Mouse (Mus musculus) cerebellum, adult 18-20 months (tissue): ENCODE results near the gene Rtn4.
"Not testable (repeated sequence)": the region's sequence is repeated elsewhere in the genome, so short reads cannot be mapped to it uniquely, and the experiment has no call there.

Experiments
- DNase-seq, 2 experiments: peaks; one replicate each; pipeline ENCODE4 v3.0.0; 2021

The Rtn4 gene

DNA sequence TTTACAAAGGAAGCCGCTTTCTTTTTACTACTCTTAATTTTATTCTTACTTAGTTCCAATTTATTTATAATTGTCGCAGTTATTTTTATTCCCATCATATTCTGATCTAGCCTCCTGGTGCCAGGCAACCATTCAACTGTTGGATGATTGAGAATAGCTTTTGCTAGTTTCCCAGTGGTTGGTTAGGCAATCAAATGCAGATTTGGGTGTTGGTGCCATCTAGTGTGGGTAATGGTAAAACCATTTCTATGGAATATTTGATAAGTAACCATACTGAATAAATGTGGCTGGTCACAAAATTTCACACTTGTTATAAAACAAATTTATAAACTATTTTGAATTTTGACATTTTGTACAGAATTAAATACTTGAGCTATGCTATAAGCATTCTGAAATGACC is 22.0 kb downstream of the Rtn4 start:
- peak; percentile 20 to 33 for DNase-seq

DNA sequence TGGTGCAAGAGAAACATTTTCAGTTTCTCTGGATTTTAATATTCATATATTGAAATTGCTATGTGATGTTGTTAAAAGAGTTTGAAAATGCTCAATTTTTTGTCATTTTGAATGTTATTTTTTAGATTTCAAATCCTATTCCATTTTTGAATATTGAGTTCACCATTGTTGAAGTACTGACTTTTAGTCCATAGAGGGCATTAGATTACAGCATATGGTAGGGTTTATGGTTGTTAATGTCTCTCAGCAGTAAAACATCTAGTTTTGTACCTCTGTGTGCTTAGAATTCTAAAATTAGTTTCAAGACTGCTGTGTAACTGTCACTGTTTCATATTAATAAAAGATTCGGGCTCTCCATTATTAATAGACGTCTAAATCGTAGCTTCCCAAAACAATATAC is 22.8 kb downstream of the Rtn4 start:
- DNase-seq = no peak

DNA sequence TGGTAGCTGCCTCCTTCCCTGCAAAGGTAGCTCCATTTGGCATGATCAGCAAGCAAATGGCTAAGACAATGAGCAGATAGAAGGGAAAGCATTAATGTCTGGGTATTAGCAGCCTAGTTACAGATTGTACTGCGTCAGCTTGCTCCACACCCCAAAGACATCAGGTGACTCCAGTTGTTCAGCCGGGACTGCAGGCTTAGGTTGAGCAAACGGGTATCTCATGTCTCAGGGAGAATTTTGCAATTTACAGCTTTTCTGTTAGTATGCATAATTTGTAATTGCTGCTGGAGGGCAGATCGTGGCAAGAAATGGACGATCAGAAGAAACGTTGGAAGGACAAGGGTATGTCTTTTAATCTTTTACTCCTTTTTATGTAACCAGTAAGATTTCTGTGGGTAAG is 25.8 kb downstream of the Rtn4 start:
- DNase-seq = no peak

DNA sequence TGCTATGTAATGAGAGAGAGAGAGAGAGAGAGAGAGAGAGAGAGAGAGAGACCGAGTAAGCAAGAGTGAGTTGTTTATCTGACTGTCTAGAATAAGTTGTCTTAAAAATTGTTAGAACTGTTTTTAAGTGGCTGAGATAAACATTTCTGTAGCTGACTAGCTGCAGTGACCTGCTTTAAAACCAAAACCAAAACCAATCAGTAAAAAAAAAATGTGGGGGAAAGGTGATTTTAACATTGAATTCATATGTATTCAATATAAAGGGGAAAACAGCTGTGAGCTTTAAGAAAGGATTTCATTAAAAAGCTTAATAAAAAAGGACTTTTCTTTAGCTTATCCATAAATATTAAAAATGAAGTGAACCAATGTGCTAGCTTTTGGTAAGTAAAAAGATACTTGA is 26.9 kb downstream of the Rtn4 start:
- no peak for DNase-seq

DNA sequence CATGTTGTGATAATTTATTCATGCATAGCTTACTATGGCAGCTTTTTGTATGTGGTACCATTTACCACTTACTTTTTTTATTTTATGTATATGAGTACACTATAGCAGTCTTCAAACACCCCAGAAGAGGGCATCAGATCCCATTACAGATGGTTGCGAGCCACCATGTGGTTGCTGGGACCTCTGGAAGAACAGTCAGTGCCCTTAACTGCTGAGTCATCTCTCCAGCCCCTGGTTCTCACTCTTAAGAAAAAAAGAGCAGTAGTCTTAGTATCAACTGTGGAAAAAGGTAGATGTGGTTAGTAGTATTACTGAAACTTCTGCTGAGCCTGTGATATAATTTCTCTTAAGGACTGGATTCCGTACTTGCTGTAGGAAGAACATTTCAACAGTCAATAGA is 31.5 kb downstream of the Rtn4 start:
- DNase-seq = no peak

DNA sequence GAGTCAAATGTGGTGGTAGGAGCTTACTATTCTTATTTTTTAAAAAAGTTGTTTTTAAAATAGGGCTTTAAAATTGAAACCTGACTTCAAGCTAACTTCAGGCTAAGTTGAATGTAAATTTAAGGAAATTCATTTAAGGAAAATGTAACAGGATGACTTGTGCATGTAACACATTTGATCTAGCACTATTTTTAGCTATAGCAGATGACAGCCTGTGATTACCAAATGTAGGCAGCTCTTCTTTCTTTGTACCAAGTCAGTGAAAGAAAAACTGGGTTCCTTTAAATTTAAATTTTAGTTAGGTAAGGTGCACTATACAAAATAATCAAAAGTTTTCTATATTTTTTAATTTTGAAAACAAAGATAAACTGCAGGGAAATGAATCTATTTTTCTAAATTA is 32.4 kb downstream of the Rtn4 start:
- no peak for DNase-seq

DNA sequence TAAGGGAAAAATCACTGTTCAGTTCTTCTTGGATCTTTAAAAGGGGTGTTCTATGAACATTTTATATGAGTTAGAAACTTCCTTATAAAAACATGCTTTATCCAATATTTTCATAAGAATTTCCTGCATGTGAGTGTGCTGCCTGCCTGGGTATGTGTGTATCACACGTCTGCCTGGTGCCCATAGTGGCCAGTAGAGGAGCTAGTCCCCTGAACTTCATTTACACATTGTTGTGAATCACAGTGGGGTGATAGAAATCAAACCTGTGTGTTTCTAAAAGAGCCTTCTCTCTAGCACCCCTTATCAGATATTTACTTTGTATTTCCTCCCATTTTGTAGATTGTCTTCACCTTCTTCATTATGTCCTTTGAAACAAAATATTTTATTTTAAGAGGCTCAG is 32.9 kb downstream of the Rtn4 start:
- no peak for DNase-seq

DNA sequence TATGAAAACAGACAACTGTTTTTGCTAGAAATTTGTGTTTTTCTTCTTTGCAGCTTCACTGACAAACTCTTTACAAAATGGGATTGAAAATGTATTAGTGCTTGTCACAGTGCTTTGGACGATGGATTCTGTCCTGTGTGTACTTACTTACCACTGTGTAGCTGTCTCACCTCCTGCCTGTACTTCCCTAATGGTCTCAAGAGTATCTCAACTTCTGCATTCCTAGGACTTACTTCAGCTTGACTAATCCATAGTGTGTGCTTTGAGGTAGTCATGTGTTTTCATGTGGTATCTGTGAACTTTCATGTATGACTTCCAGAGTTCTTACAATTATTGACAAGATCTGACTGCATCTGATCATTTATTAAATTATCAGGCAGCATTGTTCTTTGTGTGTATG is 35.2 kb downstream of the Rtn4 start:
- DNase-seq = no peak

DNA sequence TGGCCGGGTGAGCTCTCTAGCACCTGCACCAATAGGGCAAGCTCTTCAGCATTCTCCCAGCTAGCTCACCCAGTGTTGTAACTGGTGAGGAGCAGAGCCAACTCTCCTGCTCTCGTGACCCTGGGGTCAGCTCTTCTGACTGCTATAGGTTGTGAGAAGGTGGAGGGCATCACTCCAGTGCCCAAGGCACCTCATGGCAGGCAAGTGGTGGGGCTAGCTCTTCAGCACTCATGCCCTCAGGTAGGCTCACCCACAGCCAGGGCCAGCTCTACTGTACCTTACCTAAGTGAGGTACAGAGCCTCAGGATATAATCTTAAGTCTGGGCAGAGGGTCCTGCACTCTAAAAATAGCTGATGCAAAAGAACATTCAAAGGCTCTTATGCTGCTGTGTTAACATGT is 47.0 kb downstream of the Rtn4 start:
- DNase-seq = no peak

DNA sequence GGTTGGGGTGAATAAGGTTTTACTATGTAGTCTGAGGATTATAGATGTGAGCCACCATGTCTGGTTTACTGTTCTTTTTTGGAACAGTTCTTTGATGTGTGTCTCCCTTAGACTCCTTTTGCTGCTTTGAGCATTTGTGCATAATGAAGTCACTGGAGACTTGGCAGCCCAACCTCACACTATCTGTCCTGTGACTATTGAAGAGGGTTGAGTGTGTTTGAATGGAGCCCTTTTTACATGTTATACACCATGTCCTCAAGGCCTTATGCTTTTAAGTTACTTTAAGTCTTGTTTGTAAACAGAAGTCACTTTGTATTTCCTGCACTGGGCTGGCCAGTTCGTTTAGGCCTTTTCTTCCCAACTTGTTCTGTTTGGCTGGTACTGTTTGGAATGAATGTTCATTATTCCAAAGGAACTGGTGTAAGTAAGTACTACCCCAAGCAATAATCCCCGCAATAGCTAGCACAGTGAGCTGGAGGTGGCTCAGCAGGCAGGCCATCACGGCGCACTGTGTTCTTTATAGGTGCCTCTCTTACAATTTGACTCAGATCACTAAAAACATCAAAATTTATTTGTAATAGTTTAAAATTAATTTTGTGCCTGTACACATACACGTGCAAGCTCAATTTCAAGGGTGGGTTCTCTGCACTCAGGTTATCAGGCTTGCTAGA is 52.1 kb downstream of the Rtn4 start:
- DNase-seq = no peak

DNA sequence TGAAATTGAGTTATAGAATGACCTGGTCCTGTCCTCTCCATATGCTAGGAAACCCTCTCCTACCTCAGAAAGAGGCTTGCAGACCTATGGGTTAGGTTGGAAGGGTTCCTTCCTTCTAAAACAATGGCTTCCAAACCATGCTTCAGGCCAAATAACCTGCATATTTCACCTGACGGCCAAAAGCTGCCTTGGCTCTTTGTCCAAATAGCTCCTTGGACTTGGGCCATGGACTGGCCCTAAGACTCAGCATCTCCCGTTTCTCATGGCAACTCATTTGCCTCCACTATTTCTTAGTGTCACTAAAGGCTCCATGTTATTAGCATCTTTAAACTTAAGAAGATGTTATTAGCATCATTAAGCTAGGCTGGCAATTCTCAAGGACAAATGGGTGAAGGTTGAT is 52.8 kb downstream of the Rtn4 start:
- peak; percentile 55 for DNase-seq

DNA sequence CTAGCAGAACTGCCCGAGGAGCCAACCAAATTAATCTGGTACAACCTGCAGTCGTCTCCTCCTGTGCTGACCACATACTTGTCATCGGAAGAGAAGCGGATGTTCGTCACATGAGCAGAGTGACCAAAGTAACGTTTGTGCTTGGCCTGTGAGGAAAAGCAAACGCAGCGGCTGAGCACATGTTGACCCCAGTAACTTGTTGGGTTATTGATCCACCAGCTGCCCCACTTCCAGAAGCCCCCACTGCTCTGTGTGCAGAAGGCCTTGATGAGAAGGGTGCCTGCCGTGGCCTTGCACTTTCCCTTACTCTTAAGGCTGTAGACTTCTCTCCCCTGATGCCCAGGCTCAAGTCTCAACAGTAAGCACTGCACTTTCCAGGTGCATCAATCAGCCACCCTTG is 53.5 kb downstream of the Rtn4 start:
- DNase-seq = no peak

DNA sequence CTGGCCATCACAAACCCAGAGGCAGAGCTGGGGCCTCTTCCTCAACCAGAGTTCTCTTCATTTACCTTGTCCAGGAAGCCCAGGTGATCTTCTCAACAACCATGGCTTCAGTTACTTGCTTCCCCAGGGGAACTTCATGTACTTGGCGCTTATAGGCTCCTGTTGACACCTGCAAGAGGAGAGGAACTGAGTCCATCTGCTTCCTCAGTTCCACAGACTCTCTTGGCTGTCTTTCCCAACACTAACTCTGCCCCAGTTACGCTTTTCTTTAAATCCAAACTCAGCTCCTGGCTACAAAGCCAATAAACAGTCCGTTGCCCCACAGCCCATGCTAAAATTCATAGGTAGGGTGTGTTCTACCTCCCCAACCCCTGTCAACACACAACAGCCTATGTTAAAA is 54.6 kb downstream of the Rtn4 start:
- no peak for DNase-seq

DNA sequence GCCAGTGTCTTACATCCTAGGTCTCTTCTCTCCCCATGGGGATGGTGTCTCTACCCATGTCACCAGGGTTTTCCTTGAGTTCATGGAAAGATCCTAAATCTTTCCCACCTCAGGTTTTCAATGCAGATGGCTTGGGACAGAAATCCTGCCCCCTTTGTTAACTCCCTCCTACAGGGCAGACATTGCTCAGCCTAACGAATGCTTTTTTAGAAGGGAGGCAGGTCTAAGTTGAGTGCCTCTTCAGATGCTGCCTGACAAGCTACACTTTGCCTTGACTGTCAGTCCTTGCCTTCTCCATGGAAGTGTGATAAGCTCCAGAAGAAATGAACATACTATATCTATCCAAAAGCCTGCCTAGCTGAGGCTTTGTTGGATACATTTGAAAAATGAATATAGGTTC is 55.1 kb downstream of the Rtn4 start:
- no peak for DNase-seq

DNA sequence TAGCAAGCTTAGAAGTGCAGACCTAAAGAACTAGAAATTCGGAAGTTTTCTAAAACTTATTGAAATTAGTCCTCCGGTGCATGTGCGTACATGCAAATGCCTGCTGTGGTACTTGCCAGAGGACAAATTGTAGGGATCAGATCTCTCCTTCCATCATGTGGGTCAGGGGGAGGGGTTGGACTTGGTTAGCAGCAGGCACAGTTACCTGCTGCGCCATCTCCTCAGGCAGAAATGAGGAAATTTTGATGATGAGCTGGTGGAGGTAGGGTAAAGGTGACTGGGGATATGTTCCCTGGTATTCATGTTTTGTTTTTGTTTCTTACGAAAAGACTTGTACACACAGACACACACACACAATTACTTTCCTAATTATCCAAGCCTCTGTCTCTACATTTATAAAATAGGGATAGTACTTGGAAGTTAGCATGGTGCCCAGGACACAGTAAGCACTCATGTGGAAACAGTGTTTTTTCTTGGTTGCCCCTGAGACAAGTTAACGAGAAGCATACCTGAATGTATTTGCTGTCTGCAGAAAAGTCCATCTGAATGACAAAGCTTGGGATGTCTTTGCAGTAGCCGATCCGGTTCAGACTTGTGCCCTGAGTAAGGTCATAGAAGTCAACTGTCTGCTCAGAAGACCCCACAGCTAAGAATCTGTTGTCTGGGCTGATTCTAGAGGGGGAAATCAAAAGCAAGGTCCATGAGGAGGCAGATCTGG is 56.2 kb downstream of the Rtn4 start:
- DNase-seq = no peak

DNA sequence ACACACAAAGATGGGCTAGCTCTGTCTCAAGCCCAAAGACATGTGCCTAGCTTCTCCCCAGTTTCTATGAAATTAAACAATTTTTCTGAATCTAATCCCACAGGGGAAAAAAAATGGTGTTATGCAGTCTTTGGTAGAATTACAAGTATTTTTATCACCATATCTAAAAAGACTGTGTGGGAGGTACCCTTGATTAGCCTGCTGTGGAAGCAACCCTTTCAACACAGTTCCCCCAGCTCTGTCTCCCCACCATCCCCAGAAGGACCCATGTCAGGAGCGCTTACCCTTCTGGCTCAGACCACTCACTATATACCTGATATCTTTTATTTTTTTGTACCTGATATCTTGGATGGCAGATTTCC is 56.7 kb downstream of the Rtn4 start:
- DNase-seq = no peak

DNA sequence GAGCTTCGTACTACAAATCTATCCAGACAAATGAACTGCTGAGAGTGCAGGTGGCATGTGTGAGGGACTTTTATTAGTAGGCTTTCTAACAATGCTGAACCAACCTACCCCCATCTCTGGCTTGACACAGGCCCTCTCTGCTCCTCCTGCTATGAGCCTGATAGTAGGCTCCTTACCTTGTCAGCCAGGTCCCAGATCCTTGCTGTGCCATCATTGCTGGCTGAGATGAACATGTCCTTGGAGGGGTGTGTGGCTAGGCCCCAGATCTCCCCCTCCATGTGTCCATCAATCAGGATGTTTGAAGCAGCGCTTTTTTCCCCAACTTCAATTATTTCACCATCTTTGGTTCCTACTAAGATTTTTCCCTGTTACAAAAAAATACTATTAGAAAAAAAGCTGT is 58.3 kb downstream of the Rtn4 start:
- DNase-seq = no peak

DNA sequence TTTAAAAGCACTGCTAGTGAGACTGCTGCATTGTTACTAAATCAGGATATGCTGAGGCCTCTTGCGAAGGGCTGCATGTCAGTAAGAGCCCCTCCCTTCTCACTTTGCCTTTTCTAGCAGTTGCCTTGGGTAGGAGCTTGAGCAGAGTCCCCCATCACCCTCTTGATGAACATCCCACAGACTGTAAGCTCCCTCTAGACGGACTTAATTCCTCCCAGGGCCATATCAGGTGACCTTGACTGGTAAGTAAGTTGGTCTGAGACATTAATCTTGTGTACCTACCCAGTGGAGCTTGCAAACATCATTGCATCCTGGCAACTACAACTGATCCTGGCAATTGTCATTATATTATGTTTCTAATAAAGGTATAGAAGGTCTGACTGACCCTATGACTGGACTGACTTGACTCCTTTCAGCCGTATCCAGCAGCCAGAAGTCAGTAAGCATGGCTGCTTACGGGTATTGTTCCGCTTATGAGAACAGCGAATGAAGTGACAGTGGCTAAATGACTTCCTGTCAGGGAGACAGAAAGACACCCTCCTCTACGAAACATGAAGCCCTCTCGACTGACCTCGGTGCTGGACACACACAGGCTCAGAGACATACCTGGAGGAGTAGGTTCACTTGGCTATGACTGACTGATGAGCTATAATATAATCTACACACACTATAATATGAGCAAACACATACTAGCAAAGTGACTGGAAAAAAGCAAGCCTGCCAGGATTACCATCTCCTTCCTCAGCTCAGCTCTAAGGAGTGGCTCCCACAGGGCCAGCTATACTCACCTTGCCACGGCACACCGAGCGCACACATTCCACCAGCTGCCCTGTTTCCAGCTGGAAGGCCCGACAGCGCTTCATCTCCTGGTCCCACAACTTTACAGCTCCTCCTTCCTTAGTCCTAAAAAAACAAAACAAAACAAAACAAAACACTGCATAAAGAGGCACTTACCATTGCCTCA is 59.2 kb downstream of the Rtn4 start:
- DNase-seq = no peak

DNA sequence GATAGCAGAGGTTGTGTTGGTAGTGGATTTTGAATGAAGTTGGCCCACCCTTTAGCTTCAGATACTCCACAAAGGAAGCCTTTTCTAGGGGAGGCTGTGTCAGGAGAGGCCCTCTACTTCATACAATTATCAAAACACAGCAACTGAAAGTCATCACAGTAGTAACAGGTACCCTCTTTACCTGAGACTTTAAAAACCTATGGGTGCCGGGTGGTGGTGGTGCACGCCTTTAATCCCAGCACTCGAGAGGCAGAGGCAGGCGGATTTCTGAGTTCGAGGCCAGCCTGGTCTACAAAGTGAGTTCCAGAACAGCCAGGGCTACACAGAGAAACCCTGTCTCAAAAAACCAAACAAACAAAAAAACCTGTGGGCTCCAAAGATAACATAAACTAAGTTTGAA is 63.3 kb downstream of the Rtn4 start:
- not testable (repeated sequence) for DNase-seq

DNA sequence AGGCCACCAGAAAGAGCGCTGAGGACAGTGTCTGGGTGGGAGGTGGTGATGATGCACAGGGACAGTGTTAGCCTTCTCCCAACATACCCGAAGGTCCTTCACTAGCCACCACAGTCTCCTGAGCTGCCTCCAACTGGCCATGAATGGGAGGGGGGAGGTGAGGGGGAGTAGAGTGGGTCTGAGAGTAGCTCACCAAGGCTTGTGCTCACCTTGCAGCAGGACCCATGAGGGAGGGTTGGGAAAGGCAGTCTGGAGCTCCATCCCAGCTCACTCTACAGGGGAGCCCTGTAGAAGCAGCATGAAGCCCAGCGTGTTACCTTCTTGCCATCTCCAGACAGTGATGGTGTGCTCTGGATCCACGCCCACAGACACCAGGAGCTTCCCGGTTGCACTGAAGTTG is 65.9 kb downstream of the Rtn4 start:
- no peak for DNase-seq

DNA sequence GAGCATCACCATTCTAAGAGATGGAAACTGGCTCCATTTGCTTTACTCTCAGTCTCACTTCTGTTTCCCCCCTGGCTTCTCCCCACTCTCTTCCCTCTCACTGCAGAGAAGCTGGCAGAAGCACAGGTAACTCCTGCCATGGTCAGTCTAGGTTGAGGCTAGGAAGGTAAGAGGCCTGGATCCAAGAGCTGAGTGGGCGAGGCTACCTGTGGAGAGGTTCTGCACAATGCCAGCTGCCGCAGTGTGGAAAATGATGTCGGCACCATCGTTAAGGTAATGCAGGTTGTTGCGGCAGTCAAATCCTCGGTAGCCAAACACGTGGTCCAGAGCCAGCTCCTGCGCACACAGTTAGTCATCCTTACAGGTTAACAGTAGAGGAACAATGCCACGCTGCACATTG is 68.6 kb downstream of the Rtn4 start:
- peak; percentile 32 to 37 for DNase-seq

DNA sequence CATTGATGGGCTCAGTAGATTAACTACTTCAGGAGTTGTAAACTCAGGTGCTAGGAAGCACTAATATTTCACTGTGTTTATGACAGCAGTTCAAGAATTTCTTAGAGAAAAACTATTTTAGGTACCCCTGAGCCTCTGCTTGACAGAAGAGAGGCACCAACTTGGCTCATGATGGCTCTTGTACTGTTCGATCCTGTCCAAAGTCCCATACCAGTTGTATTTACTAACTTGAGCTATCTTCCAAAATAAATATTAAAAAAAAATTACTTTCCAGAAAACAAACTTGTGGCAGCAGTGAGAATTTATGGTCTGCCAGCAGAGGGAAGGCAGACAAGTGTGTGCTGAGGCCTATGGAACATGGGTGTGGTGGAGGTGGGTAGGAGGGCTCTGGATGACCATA is 70.0 kb downstream of the Rtn4 start:
- no peak for DNase-seq

DNA sequence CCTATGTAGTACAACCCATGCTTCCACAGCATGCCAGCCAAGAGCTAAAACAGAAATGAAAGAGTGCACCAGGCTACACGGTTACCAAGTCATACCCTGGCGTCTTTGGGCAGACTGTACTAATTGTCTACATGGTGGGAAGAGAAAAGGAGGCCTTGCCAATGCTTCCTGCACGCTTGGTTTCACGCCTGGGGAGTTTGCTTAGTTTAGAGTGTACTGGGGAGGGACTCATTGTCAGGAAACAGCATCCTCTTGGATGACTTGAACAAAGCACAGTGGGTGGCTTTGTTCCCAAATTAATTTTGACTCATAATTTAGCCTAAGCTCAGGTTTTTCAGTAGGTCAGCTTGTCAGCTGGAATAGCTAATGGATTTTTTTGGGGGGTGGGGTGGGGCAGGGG is 72.3 kb downstream of the Rtn4 start:
- peak; percentile 46 to 63 for DNase-seq
